Mouse (Mus musculus) hindbrain, embryonic 10.5 days (tissue): ENCODE measurements around the gene Armc7. TPM values are rescaled to one million over a fixed set of nuclear protein-coding genes. Genes with fewer than 3 reads are reported as not detected.
A peak's percentile ranks its signal among the peaks of the same experiment; 100 is the strongest.

Experiments used
- DNase-seq: peaks from one replicate; pipeline ENCODE4 v3.0.0-alpha.2; 2017; ENCODE audit warnings: low spot score
- H3K27ac ChIP-seq: fragments of 300-500 bp; sonication (generic); 2 replicates; pipeline ENCODE4 v1.5.1; 2016; ENCODE audit warnings: mild to moderate bottlenecking, moderate library complexity
- H3K27me3 ChIP-seq: fragments of 300-500 bp; sonication (generic); 2 replicates; pipeline ENCODE4 v1.6.1; 2016; ENCODE audit warnings: mild to moderate bottlenecking; ENCODE audit not compliant: poor library complexity, insufficient read depth, severe bottlenecking
- H3K36me3 ChIP-seq: fragments of 300-500 bp; sonication (generic); 2 replicates; pipeline ENCODE4 v1.6.1; 2016; ENCODE audit warnings: mild to moderate bottlenecking, moderate library complexity
- H3K4me1 ChIP-seq: fragments of 300-500 bp; sonication (generic); replicated peaks from 2 replicates; pipeline ENCODE4 v1.6.1; 2016; ENCODE audit warnings: mild to moderate bottlenecking
- H3K4me3 ChIP-seq: fragments of 300-500 bp; sonication (generic); 2 replicates; pipeline ENCODE4 v1.5.1; 2016; ENCODE audit warnings: mild to moderate bottlenecking, moderate library complexity
- H3K9me3 ChIP-seq: fragments of 300-500 bp; sonication (generic); 2 replicates; pipeline ENCODE4 v1.6.1; 2016; ENCODE audit warnings: mild to moderate bottlenecking, moderate library complexity
- WGBS: fragments of 180-500 bp; shearing (Covaris S2); methylation state at CpG from one replicate; pipeline ENCODE4 v1.1.7; 2016; 5-methylcytosine and 5-hydroxymethylcytosine counted together
- polyA plus RNA-seq: library from polyadenylated mRNA; unstranded; fragments of >200 nt; fragmentation: Nextera tagmentation; extraction: Ambion mirVana; gene quantifications from 2 replicates; pipeline ENCODE4 v1.2.1, GENCODE M21; 2016

Armc7 gene
- 8.1 and 10.8 TPM in 2 replicates for polyA plus RNA-seq

DNA sequence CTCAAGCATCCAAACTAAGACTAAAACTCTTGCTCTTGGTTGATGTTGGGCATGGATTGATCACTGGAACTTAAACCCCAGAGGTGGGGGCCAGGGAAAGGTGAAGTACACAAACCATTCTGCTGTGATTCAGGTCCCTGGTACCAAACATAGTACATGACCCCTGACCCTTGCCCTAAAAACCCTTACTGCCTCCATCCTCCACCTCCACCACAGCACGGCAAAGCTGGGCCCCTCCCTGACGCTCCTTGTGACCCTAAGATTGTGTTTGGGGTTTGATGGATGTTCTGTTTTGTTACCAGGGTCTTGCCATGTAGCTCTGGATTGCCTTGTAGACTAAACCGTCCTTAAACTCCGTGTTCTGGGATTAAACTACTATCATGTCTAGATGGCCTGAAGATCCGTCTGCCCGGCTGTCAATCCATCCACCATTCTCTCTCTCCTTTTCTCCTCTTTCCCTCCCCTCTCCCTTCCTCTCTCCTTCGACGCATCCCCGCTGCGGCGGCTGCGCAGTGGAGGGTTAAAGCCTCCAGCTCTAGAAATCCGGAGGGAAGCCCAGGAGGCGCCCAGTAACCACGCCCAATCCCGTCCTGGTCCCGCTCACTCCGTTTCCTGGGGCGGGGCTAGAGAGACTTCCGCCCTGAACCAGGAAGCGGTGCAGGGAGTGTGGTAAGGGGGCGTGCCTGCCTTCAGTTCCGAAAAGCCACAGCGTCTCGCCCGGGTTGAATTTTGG, at the start of gene Armc7:
Armc7 (plus strand) TSS at position 643 of the 733 bp plus-strand sequence.
- no peaks in the 10 kb centered on the region for H3K36me3 ChIP-seq
- H3K9me3 ChIP-seq = no peaks in the 10 kb centered on the region
- H3K27me3 ChIP-seq = no peaks in the 10 kb centered on the region

GRCm38 (mm10) chr11:115425671-115426070, 49.8 kb upstream of the Armc7 start:
- no peaks in the 10 kb centered on the region for H3K27me3 ChIP-seq
- peaks cover 33% of the 10 kb centered on the region for H3K4me1 ChIP-seq
- H3K9me3 ChIP-seq = no peaks in the 10 kb centered on the region
- H3K36me3 ChIP-seq = peaks cover 71% of the 10 kb centered on the region
- DNase-seq = no peak
- WGBS = 93% methylated on average over 6 of the region's 6 CpGs
- no peak overlapping the region for H3K4me3 ChIP-seq
- no peak overlapping the region for H3K27ac ChIP-seq

More for the DNA sequence above, at the start of gene Armc7:
- H3K27ac ChIP-seq = peak within 1 kb of the TSS; percentile 91
- H3K4me3 ChIP-seq = peak within 1 kb of the TSS; percentile 94
- WGBS = 1% methylated on average over 26 of the region's 26 CpGs
- peak; percentile 94 for DNase-seq
- H3K4me1 ChIP-seq = peaks cover 52% of the 10 kb centered on the region

DNA sequence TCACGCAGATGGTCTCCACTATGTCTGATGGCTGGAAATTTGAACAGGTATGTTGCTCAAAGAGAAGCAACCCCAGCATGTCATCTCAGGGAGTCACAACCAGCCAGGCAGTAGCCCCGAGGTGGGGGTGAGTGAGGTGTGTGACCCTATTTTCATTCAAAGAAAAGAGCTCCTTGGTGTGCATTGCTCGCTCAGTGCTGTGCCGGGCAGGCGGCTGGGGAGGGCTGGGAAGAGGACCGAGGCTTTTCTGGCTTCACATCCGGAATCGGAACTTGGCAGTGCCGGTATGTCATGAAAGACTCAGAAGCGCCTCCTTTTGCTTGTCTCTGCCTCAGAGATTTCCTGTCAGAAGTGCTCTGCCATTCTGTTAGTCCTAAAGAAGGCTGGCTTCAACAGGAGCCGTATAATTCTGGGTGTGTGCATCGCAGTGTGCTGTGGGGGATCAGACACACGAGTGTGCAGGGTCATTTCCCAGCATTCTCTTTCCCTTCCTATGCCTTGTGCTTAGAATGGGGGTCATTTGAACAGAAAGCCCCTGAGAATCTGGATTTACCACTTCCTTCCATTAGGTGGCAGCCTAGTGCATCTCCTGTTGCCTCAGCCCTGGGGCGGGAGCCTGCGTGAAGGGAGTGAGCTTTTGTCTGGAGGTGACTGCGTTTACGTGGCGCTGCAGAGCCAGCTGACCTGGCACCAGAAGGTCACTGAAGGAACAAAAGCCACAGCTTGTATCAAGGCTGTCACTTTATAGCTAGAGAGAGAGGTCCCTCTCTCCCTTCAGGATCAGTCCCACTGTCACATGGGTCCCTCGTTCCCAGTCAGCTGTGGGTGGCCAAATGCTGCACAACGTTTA, 47.8 kb upstream of the Armc7 start:
- peak; percentile 85 for DNase-seq
- Histone ChIP-seq H3K27me3 (no peaks in the 10 kb centered on the region), H3K4me3 (peak overlapping the region; percentile 18), H3K27ac (peak overlapping the region; percentile 75), H3K4me1 (peaks cover 20% of the 10 kb centered on the region), H3K36me3 (peaks cover 82% of the 10 kb centered on the region), H3K9me3 (no peaks in the 10 kb centered on the region)
- WGBS = 32% methylated on average over 20 of the region's 20 CpGs

DNA sequence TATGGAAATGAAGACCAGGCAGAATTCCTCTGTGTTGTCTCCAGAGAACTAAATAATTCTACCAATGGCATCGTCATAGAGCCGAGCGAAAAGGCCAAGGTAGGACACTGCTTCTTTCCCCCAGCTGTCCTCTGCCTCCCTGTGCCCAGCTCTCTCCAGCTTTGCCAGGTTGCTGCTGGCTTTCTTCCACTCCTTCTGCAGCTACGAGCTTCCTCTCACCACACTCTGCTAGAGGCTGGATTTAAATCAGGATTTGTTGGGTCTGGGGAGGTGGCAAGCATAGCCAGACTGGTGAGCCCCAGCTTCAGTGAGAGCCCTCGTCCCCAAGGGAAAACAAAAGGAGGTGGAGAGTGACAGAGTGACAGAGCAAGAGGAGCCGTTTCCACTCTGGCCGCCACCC, 46.2 kb upstream of the Armc7 start:
- Histone ChIP-seq H3K4me1 (peaks cover 20% of the 10 kb centered on the region), H3K9me3 (no peaks in the 10 kb centered on the region), H3K4me3 (no peak overlapping the region), H3K36me3 (peaks cover 87% of the 10 kb centered on the region), H3K27ac (no peak overlapping the region), H3K27me3 (no peaks in the 10 kb centered on the region)
- no peak for DNase-seq
- 86% methylated on average over 7 of the region's 7 CpGs for WGBS

DNA sequence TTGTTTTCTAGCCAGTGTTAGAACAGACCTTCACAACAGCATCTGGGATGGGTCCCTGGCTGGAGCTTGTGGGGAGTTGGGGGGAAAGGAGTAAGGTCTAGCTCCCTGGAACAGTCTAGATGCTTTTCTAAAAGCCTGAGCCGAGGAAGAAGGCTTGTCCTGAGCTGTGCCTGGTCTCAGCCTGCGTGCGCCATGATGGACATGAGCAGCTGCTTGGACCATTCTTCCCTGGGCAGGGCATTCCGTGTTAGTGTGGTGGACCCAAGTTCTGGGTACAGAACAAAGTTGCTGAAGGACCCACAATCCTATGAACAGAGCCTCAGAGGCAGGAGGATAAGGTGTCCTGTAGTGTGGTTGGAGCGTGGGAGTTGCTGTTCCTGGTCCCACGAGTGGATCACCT, 44.9 kb upstream of the Armc7 start:
- peaks cover 26% of the 10 kb centered on the region for H3K4me1 ChIP-seq
- peaks cover 75% of the 10 kb centered on the region for H3K36me3 ChIP-seq
- 0 out of 2 replicates have a peak, but pooled peaks cover 7% of the 10 kb centered on the region for H3K27me3 ChIP-seq
- no peaks in the 10 kb centered on the region for H3K9me3 ChIP-seq
- DNase-seq = no peak
- 95% methylated on average over 6 of the region's 6 CpGs for WGBS
- H3K4me3 ChIP-seq = no peak overlapping the region
- no peak overlapping the region for H3K27ac ChIP-seq

GRCm38 (mm10) chr11:115432814-115433213, 42.7 kb upstream of the Armc7 start:
- Histone ChIP-seq H3K4me3 (no peak overlapping the region), H3K4me1 (peaks cover 31% of the 10 kb centered on the region), H3K27ac (no peak overlapping the region), H3K36me3 (peaks cover 55% of the 10 kb centered on the region), H3K27me3 (0 out of 2 replicates have a peak, but pooled peaks cover 12% of the 10 kb centered on the region), H3K9me3 (no peaks in the 10 kb centered on the region)
- WGBS = 86% methylated on average over 4 of the region's 4 CpGs
- no peak for DNase-seq

DNA sequence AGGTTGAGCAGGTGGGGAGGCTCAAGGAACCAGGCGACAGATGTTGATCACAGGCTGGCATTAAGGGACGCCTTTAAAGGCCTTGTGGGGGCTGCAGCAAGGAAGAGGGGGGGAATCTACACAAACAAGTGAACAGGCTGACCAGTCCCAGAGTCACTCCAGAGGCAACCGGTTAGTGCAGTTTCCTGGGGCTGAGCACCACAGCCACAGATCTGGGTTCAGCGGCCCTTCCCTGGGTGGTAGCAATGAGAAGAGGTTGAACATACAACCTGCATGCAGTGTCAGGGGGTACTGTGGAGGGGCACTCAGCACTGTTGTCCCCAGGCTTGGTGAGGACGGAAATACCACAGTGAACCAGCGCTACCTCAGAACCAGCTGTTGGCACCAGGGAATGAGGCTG, 42.1 kb upstream of the Armc7 start:
- no peak overlapping the region for H3K4me3 ChIP-seq
- DNase-seq = no peak
- 84% methylated on average over 6 of the region's 6 CpGs for WGBS
- H3K27ac ChIP-seq = no peak overlapping the region
- 0 out of 2 replicates have a peak, but pooled peaks cover 12% of the 10 kb centered on the region for H3K27me3 ChIP-seq
- no peaks in the 10 kb centered on the region for H3K9me3 ChIP-seq
- H3K4me1 ChIP-seq = peaks cover 26% of the 10 kb centered on the region
- H3K36me3 ChIP-seq = peaks cover 54% of the 10 kb centered on the region

- 0 out of 2 replicates have a peak, but pooled peaks cover 12% of the 10 kb centered on the region for H3K27me3 ChIP-seq
- 4% methylated on average over 31 of the region's 31 CpGs for WGBS
- peak overlapping the region; percentile 82 for H3K27ac ChIP-seq
- H3K9me3 ChIP-seq = peaks cover 7% of the 10 kb centered on the region
- peak overlapping the region; percentile 50 for H3K4me3 ChIP-seq
- peaks cover 21% of the 10 kb centered on the region for H3K4me1 ChIP-seq
- peak; percentile 58 for DNase-seq
- peaks cover 30% of the 10 kb centered on the region for H3K36me3 ChIP-seq
Observed at GRCm38 (mm10) chr11:115435596-115436337, 39.7 kb upstream of the Armc7 start.

- Histone ChIP-seq H3K36me3 (peaks cover 11% of the 10 kb centered on the region), H3K27me3 (peaks cover 26% of the 10 kb centered on the region), H3K27ac (no peak overlapping the region), H3K9me3 (peaks cover 7% of the 10 kb centered on the region), H3K4me1 (peaks cover 31% of the 10 kb centered on the region), H3K4me3 (no peak overlapping the region)
- 84% methylated on average over 5 of the region's 5 CpGs for WGBS
- no peak for DNase-seq
Observed at GRCm38 (mm10) chr11:115437571-115438122, 37.8 kb upstream of the Armc7 start.

DNA sequence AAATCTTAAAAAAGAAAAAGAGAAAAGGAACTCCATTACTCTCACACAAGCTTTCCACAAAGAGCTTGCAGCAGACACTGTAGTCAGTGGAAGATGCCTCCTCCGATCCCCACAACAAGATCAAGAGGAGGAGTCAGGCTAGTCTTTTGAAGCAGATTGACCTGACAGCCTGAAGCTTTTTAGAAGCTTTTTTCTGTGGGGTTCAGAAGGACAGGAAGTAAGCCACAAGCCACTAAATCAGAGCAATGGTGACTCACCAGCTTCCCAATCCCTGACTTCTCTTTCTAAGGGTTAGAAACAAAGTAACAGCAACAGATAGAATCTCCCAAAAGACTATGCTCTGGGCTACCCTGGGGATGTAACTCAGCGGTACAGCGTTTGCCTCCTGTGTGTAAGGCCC, 36.1 kb upstream of the Armc7 start:
- DNase-seq = no peak
- Histone ChIP-seq H3K36me3 (no peaks in the 10 kb centered on the region), H3K4me3 (no peak overlapping the region), H3K4me1 (peaks cover 31% of the 10 kb centered on the region), H3K9me3 (peaks cover 7% of the 10 kb centered on the region), H3K27me3 (peaks cover 26% of the 10 kb centered on the region), H3K27ac (no peak overlapping the region)
- 88% methylated on average over 3 of the region's 3 CpGs for whole genome bisulfite sequencing

GRCm38 (mm10) chr11:115439906-115440595, 35.4 kb upstream of the Armc7 start, which contains the start of gene Trim80:
TSS of gene Trim80 (plus strand) at chr11:115440545.
- H3K4me1 ChIP-seq = peaks cover 27% of the 10 kb centered on the region
- 92% methylated on average over 9 of the region's 9 CpGs for WGBS
- no peaks in the 10 kb centered on the region for H3K36me3 ChIP-seq
- peaks cover 21% of the 10 kb centered on the region for H3K27me3 ChIP-seq
- DNase-seq = no peak
- no peak within 1 kb of the TSS for H3K4me3 ChIP-seq
- H3K27ac ChIP-seq = 0 out of 2 replicates have a peak within 1 kb of the TSS, but pooled peaks have one; percentile 5
- H3K9me3 ChIP-seq = peaks cover 7% of the 10 kb centered on the region
